Mouse (Mus musculus): ENCODE measurements around the gene Efhd1.

The Efhd1 gene

GRCm38 (mm10) chr1:87308952-87309351 lies 44.8 kb downstream of the Efhd1 start:
- DNase-seq (ENCODE audit: low read depth, low spot score): no peak

- no peak for DNase-seq (ENCODE audit: low read depth, low spot score)
Observed at GRCm38 (mm10) chr1:87309621-87310020, 45.5 kb downstream of the Efhd1 start.

GRCm38 (mm10) chr1:87312681-87313080 lies 48.5 kb downstream of the Efhd1 start:
- DNase-seq (ENCODE audit: low read depth, low spot score): no peak

GRCm38 (mm10) chr1:87313116-87313515 lies 49.0 kb downstream of the Efhd1 start:
- no peak for DNase-seq (ENCODE audit: low read depth, low spot score)

GRCm38 (mm10) chr1:87313843-87314570 lies 49.8 kb downstream of the Efhd1 start:
- no peak for DNase-seq (ENCODE audit: low read depth, low spot score)

- no peak for DNase-seq (ENCODE audit: low read depth, low spot score)
Observed at GRCm38 (mm10) chr1:87315431-87315830, 51.3 kb downstream of the Efhd1 start.

- DNase-seq (ENCODE audit: low read depth, low spot score): no peak
Observed at GRCm38 (mm10) chr1:87315894-87316293, 51.7 kb downstream of the Efhd1 start.

- no peak for DNase-seq (ENCODE audit: low read depth, low spot score)
Observed at GRCm38 (mm10) chr1:87316672-87317071, 52.5 kb downstream of the Efhd1 start.

GRCm38 (mm10) chr1:87321071-87321470 lies 56.9 kb downstream of the Efhd1 start:
- no peak for DNase-seq (ENCODE audit: low read depth, low spot score)

- DNase-seq (ENCODE audit: low read depth, low spot score): no peak
Observed at GRCm38 (mm10) chr1:87322778-87323177, 58.6 kb downstream of the Efhd1 start.

- DNase-seq (ENCODE audit: low read depth, low spot score): no peak
Observed at GRCm38 (mm10) chr1:87324649-87325048, 60.5 kb downstream of the Efhd1 start.

- DNase-seq (ENCODE audit: low read depth, low spot score): peak; percentile 97
Observed at GRCm38 (mm10) chr1:87326742-87327163, 62.6 kb downstream of the Efhd1 start, which contains the start of gene Gigyf2. TSS of gene Gigyf2 (plus strand) at chr1:87326998.

GRCm38 (mm10) chr1:87327165-87327861 lies 63.1 kb downstream of the Efhd1 start:
- no peak for DNase-seq (ENCODE audit: low read depth, low spot score)

GRCm38 (mm10) chr1:87331774-87332173 lies 67.6 kb downstream of the Efhd1 start:
- DNase-seq (ENCODE audit: low read depth, low spot score): no peak

GRCm38 (mm10) chr1:87350576-87350975 lies 86.4 kb downstream of the Efhd1 start:
- no peak for DNase-seq (ENCODE audit: low read depth, low spot score)

- DNase-seq (ENCODE audit: low read depth, low spot score): no peak
Observed at GRCm38 (mm10) chr1:87360276-87360675, 96.1 kb downstream of the Efhd1 start.

All from CD4-positive helper T cell, adult 2 months (primary cell).